Mouse (Mus musculus) thymus, adult 2 months (tissue): ENCODE results near the gene Fgf4.

Experiments
- CTCF ChIP-seq: fragments of 200-500 bp; IDR thresholded peaks from 2 replicates; pipeline ENCODE4 v1.5.1; 2012; ENCODE audit warnings: mild to moderate bottlenecking, control low read depth, low read length, moderate library complexity, borderline replicate concordance; ENCODE audit not compliant: control insufficient read depth, poor library complexity, insufficient read depth; ENCODE audit errors: extremely low read depth
- POLR2A ChIP-seq: fragments of 200-500 bp; IDR thresholded peaks from 2 replicates; pipeline ENCODE4 v1.6.1; 2012; ENCODE audit warnings: mild to moderate bottlenecking, low read length, control low read depth, moderate library complexity; ENCODE audit not compliant: control insufficient read depth, poor library complexity, insufficient read depth; ENCODE audit errors: extremely low read depth

GRCm38 (mm10) chr7:144908705-144909104 lies 61.5 kb downstream of the Fgf4 start:
- TF ChIP-seq CTCF, result no peak
- TF ChIP-seq POLR2A, result no peak
